Mouse (Mus musculus) liver, postnatal 0 days (tissue): ENCODE measurements around the gene Pla2r1. TPM values are rescaled to one million over a fixed set of nuclear protein-coding genes. Genes with fewer than 3 reads are reported as not detected.
A peak's percentile ranks its signal among the peaks of the same experiment; 100 is the strongest.

Source experiments
- ATAC-seq: fragments of 200-750 bp; cut with Nextera tagmentation; 2 replicates; pipeline ENCODE4 v1.8.0; 2017; ENCODE audit warnings: mild to moderate bottlenecking, moderate library complexity
- DNase-seq: peaks from one replicate; pipeline ENCODE4 v3.0.0-alpha.2; 2016
- H3K27ac ChIP-seq: fragments of 300-500 bp; sonication (generic); 2 replicates; pipeline ENCODE4 v1.5.1; 2014; ENCODE audit warnings: antibody characterized with exemption, moderate library complexity, mild to moderate bottlenecking, low read depth
- H3K27me3 ChIP-seq: fragments of 300-500 bp; sonication (generic); 2 replicates; pipeline ENCODE4 v1.6.1; 2014; ENCODE audit warnings: low read length, control low read depth, mixed read lengths; ENCODE audit not compliant: insufficient read depth
- H3K36me3 ChIP-seq: fragments of 300-500 bp; sonication (generic); replicated peaks from 2 replicates; pipeline ENCODE4 v1.6.1; 2014; ENCODE audit warnings: mild to moderate bottlenecking, control low read depth, low read length, moderate library complexity, mixed read lengths; ENCODE audit not compliant: insufficient read depth
- H3K4me1 ChIP-seq: fragments of 300-500 bp; sonication (generic); 2 replicates; pipeline ENCODE4 v1.6.1; 2014; ENCODE audit warnings: antibody characterized with exemption, mild to moderate bottlenecking, control low read depth; ENCODE audit not compliant: insufficient read depth
- H3K4me2 ChIP-seq: fragments of 300-500 bp; sonication (generic); 2 replicates; pipeline ENCODE4 v1.6.1; 2014; ENCODE audit warnings: low read depth, mild to moderate bottlenecking, low read length, moderate library complexity, mixed read lengths
- H3K4me3 ChIP-seq: fragments of 300-500 bp; sonication (generic); 2 replicates; pipeline ENCODE4 v1.5.1; 2014; ENCODE audit warnings: low read depth, low read length
- H3K9ac ChIP-seq: fragments of 300-500 bp; sonication (generic); replicated peaks from 2 replicates; pipeline ENCODE4 v1.6.1; 2014; ENCODE audit warnings: mild to moderate bottlenecking, moderate library complexity
- H3K9me3 ChIP-seq: fragments of 300-500 bp; sonication (generic); 2 replicates; pipeline ENCODE4 v1.6.1; 2016; ENCODE audit warnings: mild to moderate bottlenecking, control low read depth, low read length, mixed read lengths
- CTCF ChIP-seq: sonication (generic); IDR thresholded peaks from 2 replicates; pipeline ENCODE4 v1.5.1; 2016; ENCODE audit warnings: antibody characterized with exemption, low read depth
- EP300 ChIP-seq: IDR thresholded peaks from 2 replicates; pipeline ENCODE4 v1.6.1; 2016; ENCODE audit warnings: antibody characterized with exemption, low read depth, mild to moderate bottlenecking
- WGBS: fragments of 180-500 bp; shearing (Covaris S2); extraction: QIAGEN DNeasy Blood & Tissue Kit; methylation state at CpG from one replicate; pipeline ENCODE4 v1.1.7; 2014; ENCODE audit not compliant: insufficient replicate concordance; 5-methylcytosine and 5-hydroxymethylcytosine counted together
- polyA plus RNA-seq: library from polyadenylated mRNA; unstranded; fragments of >200 nt; fragmentation: Nextera tagmentation; extraction: Ambion mirVana; gene quantifications from 2 replicates; pipeline ENCODE4 v1.2.1, GENCODE M21; 2015

The Pla2r1 gene
- polyA plus RNA-seq, 1 experiment from 2014 or later, result 0.35 TPM

DNA sequence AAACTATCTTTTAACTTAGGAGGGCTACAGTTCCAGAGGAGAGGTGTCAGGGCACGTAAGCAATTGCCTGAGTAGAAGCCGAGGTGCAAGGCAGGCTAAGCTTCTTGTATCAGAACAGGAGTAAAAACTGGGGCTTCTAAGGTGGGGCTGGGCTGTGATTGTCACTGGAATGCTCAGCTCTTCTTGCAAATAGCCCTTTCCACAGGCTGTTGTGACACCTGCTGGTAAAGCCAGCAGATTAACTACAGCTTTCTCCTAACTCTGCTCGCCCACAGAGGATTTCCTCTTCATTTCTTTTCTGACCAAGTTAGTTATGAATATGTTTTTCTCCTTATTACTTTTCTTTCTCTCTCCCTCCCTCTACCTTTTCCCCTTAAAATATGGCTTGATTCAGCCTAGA lies 111.2 kb downstream of the Pla2r1 start:
- no peaks in the 10 kb centered on the region for H3K27me3 ChIP-seq
- H3K9me3 ChIP-seq, result no peaks in the 10 kb centered on the region
- no peak overlapping the region for H3K27ac ChIP-seq
- no peak overlapping the region for H3K4me3 ChIP-seq
- 36% methylated on average over 3 of the region's 3 CpGs for whole genome bisulfite sequencing
- H3K36me3 ChIP-seq, result no peaks in the 10 kb centered on the region
- H3K9ac ChIP-seq, result no peak overlapping the region
- peak; percentile 10; the same call in 1 of the 2 replicates for TF ChIP-seq CTCF
- no peak for TF ChIP-seq EP300
- no peak overlapping the region for H3K4me2 ChIP-seq
- DNase-seq (no peak), ATAC-seq (no peak)
- no peaks in the 10 kb centered on the region for H3K4me1 ChIP-seq

DNA sequence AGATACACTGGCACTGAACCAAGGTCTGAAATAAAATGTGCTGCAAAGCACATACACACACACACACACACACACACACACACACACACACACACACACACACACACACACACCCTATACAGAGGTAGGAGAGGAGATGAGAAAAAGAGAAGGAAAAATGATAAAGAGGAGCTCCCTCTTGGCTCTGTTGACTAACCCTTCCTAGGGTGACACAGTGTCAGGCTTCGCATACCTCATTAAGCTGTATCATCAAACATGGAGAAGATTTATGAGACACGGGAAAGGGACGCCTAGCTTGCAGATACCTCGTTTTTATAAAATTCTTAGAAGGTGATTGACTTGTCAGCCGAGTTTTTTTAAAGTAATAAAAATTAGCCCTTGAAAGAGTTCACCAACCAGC lies 116.3 kb downstream of the Pla2r1 start:
- no peak for TF ChIP-seq CTCF
- no peak for TF ChIP-seq EP300
- 64% methylated on average over 5 of the region's 5 CpGs for WGBS
- Histone ChIP-seq H3K36me3 (no peaks in the 10 kb centered on the region), H3K27ac (no peak overlapping the region), H3K27me3 (no peaks in the 10 kb centered on the region), H3K4me3 (no peak overlapping the region), H3K4me1 (no peaks in the 10 kb centered on the region), H3K9ac (no peak overlapping the region), H3K9me3 (no peaks in the 10 kb centered on the region), H3K4me2 (no peak overlapping the region)
- no peak for DNase-seq
- no peak for ATAC-seq

DNA sequence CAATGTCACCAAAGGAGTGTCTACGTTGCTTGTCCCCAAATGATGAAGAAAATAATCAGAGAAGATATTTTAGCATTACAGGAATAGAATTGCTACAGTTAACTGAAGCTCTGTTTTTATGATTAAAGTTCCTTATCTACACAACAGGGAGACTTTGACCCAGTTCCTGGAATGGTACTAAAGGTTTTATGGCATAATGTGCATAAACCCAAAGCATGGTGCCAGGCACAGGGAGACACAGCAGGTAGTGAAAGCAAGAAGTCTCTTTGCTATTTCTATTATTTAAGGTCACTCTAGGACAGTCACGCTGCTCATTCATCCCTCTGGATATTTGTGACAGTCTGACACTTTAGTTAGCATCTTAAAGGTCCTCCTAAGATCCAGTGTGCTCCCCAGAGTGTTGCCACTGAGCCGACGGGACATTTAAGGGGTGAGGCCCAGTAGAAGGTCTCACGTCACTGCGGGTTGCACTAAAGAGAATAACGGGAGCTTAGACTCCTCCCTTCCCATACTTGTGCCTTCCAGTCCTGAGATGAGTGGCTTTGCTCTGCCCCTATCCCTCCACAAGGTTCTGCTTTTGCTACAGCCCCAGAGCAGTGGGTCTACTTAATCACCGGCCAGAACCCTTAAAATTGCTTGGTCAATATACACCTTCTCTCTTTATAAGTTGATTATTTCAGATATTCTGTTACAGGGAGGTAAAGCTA lies 122.6 kb downstream of the Pla2r1 start:
- 68% methylated on average over 8 of the region's 8 CpGs for WGBS
- no peak overlapping the region for H3K9ac ChIP-seq
- TF ChIP-seq CTCF, result no peak
- TF ChIP-seq EP300, result no peak
- no peak overlapping the region for H3K27ac ChIP-seq
- no peak overlapping the region for H3K4me3 ChIP-seq
- H3K36me3 ChIP-seq, result no peaks in the 10 kb centered on the region
- no peak for DNase-seq
- no peak for ATAC-seq
- H3K4me1 ChIP-seq, result no peaks in the 10 kb centered on the region
- no peak overlapping the region for H3K4me2 ChIP-seq
- H3K9me3 ChIP-seq, result no peaks in the 10 kb centered on the region
- H3K27me3 ChIP-seq, result no peaks in the 10 kb centered on the region

DNA sequence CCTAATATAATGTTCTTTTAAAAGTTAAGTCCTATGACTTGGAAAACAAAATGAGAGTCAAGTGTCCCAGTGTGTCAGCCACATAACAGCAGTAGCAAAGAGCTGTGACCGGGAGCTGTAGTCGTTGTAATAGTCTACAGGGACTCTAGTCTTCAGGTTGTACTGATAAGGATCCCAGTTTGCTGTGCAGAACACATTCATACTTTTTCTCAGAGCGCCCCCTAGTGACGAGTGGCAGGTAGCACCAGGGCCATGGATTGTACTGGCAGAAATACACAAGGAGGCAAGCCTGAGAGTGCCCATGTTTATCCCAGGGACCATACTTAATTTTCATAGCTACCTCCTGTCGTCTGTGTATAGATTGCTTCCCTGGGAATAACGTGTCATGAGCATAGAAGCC lies 135.0 kb downstream of the Pla2r1 start:
- ATAC-seq, result peak; percentile 73
- H3K9me3 ChIP-seq, result no peaks in the 10 kb centered on the region

DNA sequence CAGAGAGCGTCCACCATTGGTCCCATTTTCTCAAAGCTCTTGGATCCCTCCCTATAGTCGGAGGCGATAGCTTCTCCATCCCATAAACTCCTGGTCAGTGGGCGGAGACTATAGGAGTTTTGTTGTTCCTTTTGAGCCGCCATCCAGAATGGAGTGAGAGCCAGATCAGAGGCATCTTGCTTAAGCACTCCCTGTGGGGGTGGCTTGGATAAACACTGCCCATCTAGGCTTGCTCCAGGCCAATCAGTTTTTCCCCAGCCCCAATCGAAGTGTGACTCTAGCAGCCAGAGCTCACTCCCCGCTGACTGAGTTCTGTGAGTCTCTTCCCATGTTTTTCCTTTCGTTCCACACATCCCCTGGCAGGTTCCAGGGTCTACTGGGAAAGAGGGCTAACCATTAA lies 138.8 kb downstream of the Pla2r1 start:
- 58% methylated on average over 8 of the region's 8 CpGs for WGBS

More for the DNA sequence above, 135.0 kb downstream of the Pla2r1 start:
- H3K9ac ChIP-seq, result no peak overlapping the region
- H3K4me2 ChIP-seq, result no peak overlapping the region
- 1% methylated on average over 6 of the region's 6 CpGs for WGBS
- TF ChIP-seq EP300, result no peak
- peak; percentile 91 for TF ChIP-seq CTCF
- peak; percentile 78 for DNase-seq
- no peak overlapping the region for H3K4me3 ChIP-seq
- no peak overlapping the region for H3K27ac ChIP-seq
- no peaks in the 10 kb centered on the region for H3K27me3 ChIP-seq
- H3K36me3 ChIP-seq, result no peaks in the 10 kb centered on the region
- H3K4me1 ChIP-seq, result no peaks in the 10 kb centered on the region; the same call in 1 of the 2 replicates

DNA sequence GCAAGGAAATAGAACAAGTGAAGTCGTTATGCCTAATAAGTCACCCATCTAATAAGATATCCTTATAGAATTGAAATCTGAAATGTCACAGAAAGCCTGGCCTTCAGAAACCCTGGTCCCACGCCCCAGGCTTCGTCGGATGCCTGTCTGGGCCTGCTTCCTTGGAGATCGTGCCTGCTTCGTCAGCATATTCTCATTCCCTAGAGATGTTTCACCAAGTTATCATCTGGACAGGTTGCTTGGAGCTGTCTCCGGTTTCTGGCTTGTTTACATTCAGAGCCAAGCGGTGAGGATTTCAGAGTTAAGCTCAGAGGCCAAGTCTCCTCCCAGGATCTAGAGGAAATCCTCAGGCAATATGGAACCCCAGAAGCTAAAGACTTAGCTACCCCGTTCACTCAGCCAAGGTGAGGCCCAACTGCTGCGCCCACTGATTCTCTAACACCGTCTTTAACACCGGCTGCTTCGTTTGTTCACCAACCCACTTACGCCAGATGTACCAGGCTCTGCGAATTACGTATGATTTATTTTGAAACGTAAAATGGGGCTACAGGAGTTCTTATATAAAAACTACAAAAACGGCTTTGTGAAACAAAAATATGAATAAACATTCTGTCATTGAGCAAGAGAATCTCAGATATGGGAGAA lies 140.0 kb downstream of the Pla2r1 start:
- Histone ChIP-seq H3K9ac (no peak overlapping the region), H3K4me2 (no peak overlapping the region), H3K4me1 (peaks cover 12% of the 10 kb centered on the region), H3K27me3 (no peaks in the 10 kb centered on the region), H3K36me3 (no peaks in the 10 kb centered on the region), H3K4me3 (no peak overlapping the region), H3K27ac (no peak overlapping the region), H3K9me3 (no peaks in the 10 kb centered on the region)
- DNase-seq, result no peak
- WGBS, result 82% methylated on average over 18 of the region's 18 CpGs
- TF ChIP-seq EP300, result no peak
- no peak for TF ChIP-seq CTCF
- ATAC-seq, result no peak

More for the DNA sequence above, 138.8 kb downstream of the Pla2r1 start:
- Histone ChIP-seq H3K27me3 (no peaks in the 10 kb centered on the region), H3K4me3 (no peak overlapping the region), H3K4me1 (peaks cover 12% of the 10 kb centered on the region), H3K4me2 (no peak overlapping the region), H3K27ac (peak overlapping the region; percentile 41; the same call in 1 of the 2 replicates), H3K9ac (no peak overlapping the region), H3K9me3 (no peaks in the 10 kb centered on the region), H3K36me3 (no peaks in the 10 kb centered on the region)
- ATAC-seq, result peak; percentile 83
- peak; percentile 45 for DNase-seq
- no peak for TF ChIP-seq CTCF
- no peak for TF ChIP-seq EP300
